Mouse (Mus musculus) urinary bladder, postnatal 10 days (tissue): ENCODE measurements around the gene Tspan14.
A peak's percentile ranks its signal among the peaks of the same experiment; 100 is the strongest.

ENCODE experiments used
- DNase-seq: peaks from one replicate; pipeline ENCODE4 v3.0.0; 2022; ENCODE audit warnings: low spot score

Tspan14 gene

GRCm38 (mm10) chr14:40917632-40918031, 49.0 kb downstream of the Tspan14 start:
- DNase-seq, result peak; percentile 85

DNA sequence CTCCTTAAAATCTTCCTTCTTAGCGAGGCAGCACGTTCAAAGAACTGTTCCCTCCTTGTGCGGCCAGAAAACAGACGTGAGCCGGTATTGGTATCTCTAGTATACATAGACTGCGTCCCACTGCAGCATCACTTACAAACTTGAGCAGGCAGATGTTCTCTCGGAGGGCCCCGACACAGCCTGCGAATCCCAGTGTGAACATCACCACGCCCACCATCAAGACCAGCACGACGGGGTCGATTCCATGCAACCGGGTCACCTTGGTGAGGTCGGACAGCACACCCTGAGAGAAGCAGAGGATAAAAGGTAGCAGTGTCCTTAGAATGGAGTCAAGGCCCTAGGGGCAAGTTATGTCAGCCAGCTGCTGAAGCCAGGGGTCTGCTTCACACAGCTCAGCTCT, 49.9 kb downstream of the Tspan14 start:
- DNase-seq, result no peak

DNA sequence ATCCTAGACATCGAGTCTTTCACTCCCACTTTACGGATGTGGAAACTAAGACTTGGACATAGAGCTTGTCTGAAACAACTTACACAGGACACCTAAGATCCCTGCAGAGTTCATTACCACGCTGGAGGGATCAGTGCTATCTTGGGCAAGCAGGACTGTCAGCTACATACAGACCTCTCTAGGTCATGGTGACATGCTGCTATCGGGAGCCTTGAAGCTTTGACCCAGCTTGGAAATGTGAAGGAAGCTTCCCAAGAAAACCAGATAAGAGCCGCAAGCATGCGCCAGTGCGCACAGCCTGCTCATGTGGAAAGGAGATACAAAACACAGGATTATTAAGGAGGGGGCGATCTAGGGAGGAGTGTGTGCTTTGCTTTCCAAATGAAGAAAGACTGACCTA, 50.8 kb downstream of the Tspan14 start:
- DNase-seq, result no peak

DNA sequence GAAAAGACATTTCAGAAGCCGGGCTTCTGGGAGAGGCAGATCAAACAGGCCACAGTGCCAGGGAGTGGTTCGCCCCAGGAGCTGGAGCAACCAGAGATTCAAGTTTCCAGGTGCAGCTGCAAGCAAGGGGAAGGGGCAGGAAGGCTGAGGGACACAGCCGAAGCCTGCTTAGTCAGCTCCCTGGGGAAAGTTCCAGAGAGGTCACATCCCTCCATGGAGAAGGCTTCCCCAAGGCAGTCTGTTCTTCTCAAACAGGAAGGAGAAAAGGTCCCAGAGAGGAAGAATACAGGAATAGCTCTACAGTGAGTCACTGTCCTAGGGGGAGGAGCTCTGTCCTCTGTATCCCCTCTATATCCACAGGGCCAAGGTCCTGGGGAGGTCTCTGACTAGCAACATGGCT, 51.9 kb downstream of the Tspan14 start:
- no peak for DNase-seq

- DNase-seq, result no peak
These were observed 52.9 kb downstream of the Tspan14 start for GRCm38 (mm10) chr14:40913709-40914108.

DNA sequence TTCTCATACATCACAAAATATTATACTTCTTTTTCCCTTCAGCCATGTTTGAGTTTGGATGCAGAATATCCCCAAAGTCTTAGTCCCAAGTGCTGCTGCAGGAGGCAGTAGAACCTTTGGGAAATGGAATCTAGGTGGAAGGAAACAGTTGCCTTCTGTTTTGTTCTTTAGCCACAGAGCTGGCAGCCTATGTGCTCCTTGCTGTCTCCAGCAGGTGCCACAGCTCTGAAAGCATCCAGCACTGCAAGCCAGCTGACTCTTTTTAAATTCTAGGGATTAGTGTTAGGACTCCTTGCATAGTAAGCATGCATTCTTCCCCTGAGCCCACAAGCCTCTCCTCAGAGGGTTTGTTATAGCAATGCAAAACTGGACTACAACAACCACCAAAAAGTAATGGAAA, 55.1 kb downstream of the Tspan14 start:
- no peak for DNase-seq

DNA sequence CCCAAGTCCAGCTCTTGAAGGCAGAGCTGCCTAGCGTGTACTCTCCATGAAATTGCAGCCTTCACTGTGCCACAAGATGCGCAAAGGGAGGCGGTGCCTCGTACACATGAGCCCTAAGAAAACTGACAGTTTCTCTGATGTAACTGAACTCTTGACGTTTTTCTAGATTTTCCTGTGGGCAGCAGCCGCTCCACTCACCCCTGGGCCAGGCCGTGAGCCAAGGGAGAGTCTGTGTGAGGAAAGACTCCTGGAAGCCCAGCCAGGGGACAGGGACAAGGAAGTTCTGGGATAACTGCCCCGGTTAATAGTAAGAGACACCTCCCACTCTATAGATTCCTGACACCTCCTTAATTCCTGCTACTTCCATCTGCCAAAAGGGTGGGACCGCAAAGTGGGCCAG, 57.8 kb downstream of the Tspan14 start:
- DNase-seq, result no peak

DNA sequence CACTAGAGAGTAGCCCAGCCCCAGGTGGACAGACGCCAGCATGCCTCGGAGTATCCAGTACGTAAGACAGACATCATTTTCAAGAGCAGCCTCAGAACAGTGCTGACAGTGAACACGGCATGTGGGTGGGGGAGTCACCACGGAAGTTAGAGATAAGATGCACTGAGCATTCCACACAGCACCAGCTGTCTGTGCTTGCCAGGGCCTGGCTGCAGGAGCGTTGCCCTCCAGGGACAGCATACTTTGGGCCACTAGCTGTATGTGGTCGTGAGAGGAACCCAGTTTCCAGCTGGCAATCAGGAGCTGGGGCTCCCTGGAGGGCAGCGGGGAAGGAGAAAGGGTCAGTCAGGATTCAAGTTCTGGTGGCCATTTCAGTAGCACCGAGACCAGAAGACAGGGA, 59.8 kb downstream of the Tspan14 start:
- no peak for DNase-seq

DNA sequence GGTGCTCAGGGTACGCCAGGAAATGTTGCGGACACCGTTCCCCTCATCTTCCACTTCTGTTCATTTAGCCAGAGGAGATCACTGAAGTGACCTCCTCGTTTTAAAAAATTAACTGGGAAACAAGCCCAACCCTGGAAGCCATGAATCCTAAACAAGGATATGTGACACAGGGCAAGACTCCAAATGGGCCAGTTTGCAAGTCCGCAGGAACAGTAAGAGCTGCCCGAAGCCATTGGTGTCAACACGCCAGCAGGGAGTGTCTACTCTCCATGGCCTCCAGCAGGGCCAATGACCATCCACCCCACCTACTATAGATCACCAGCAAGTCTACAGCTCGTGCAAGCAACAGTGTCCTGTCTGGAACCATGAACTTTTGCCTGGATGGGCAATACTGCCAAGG, 60.8 kb downstream of the Tspan14 start:
- DNase-seq, result no peak

GRCm38 (mm10) chr14:40902307-40903055, 64.1 kb downstream of the Tspan14 start:
- no peak for DNase-seq

- DNase-seq, result no peak
These were observed 66.3 kb downstream of the Tspan14 start for GRCm38 (mm10) chr14:40900267-40900666.

- DNase-seq, result no peak
These were observed 68.7 kb downstream of the Tspan14 start for GRCm38 (mm10) chr14:40897916-40898315.

- DNase-seq, result no peak
These were observed 70.9 kb downstream of the Tspan14 start for GRCm38 (mm10) chr14:40895681-40896080.

GRCm38 (mm10) chr14:40894576-40895247, 71.9 kb downstream of the Tspan14 start:
- peak; percentile 47 for DNase-seq

GRCm38 (mm10) chr14:40893884-40894283, 72.7 kb downstream of the Tspan14 start:
- DNase-seq, result no peak

DNA sequence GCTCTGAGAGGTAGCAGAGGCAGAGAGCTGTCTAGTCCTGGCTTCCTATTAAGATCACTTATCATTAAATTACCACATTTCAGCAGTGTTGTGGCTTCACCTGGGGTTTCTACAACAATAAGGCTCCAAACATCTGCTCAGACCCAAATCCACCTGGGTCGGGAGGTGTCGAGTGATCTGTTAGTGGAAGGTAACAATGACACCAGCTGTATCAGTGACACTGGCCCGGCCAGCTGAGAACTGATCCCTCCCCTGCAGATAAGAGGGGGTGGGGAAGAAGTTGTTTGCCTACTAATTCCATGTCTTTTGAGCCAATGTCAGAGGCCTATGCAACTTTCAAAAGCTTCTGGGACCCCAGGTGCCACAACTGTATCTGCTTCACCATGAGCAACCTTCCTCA, 73.4 kb downstream of the Tspan14 start, which contains the start of gene Sh2d4b:
Gene Sh2d4b (minus strand): TSS at position 71 of the 400 bp plus-strand sequence.
- DNase-seq, result no peak

GRCm38 (mm10) chr14:40892326-40892825, 74.2 kb downstream of the Tspan14 start:
- no peak for DNase-seq

GRCm38 (mm10) chr14:40891506-40891905, 75.1 kb downstream of the Tspan14 start:
- no peak for DNase-seq

GRCm38 (mm10) chr14:40889704-40890103, 76.9 kb downstream of the Tspan14 start:
- DNase-seq, result no peak

DNA sequence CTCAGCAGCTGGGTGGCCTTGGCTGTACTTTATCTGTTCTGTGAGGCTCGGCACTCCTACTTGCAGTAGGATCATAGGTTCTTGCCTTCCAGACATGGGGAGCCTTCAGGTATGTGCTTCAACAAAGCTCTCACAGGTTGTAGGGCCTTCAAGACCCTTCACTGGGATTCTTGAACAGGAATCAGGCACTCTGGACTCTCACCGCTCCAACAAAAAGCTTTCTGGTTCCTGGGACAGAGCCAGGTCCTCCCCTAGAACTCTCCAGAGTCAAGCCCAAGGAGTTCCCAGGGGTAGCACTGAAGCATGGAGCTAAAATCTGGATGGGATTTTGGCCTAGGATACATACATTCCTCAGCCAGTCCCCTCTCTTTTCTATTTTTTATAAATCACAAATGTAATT, 77.4 kb downstream of the Tspan14 start:
- no peak for DNase-seq

DNA sequence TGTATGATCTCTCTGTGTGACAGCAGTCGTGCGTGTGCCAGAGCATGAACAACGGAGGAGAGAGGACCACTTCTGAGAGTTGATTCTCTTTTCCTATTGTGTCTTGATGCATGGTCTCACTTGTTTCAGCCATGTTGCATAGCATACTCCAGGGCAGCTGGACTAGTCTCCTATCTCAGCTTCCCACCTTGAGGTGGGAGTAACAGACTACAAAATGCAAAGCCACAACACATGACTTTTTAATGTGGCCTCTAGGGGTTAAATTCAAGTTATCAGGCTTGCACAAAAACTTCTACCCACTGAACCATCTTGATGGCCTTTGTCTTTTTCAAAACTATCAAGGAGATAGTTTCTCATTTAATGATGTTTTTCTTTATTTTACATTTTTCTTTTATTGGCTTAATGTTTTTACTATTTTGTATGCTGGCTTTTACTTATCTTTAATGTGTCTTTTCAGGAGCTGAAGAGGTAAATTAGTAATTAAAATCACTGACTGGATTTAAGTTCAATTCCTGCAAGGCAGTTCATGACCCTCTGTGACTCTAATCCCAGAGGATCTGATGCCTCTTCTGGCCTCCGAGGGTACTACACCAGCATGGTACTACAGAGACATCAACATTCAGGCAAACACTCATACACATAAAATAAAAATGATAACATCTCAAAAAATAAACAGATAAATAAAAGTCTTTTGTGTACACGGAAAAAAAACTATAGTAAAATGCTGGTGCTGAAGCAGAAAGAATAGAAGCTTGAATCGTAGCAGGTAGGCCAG, 80.0 kb downstream of the Tspan14 start:
- DNase-seq, result no peak

- no peak for DNase-seq
These were observed 80.9 kb downstream of the Tspan14 start for GRCm38 (mm10) chr14:40885752-40886151.

GRCm38 (mm10) chr14:40885225-40885624, 81.4 kb downstream of the Tspan14 start:
- no peak for DNase-seq
